Mouse (Mus musculus): ENCODE results near the gene Chmp2a. TPM values are rescaled to one million over a fixed set of nuclear protein-coding genes. Genes with fewer than 3 reads are reported as not detected.

Chmp2a gene
- polyA plus RNA-seq, 1 experiment from 2014 or later = 358 TPM

DNA sequence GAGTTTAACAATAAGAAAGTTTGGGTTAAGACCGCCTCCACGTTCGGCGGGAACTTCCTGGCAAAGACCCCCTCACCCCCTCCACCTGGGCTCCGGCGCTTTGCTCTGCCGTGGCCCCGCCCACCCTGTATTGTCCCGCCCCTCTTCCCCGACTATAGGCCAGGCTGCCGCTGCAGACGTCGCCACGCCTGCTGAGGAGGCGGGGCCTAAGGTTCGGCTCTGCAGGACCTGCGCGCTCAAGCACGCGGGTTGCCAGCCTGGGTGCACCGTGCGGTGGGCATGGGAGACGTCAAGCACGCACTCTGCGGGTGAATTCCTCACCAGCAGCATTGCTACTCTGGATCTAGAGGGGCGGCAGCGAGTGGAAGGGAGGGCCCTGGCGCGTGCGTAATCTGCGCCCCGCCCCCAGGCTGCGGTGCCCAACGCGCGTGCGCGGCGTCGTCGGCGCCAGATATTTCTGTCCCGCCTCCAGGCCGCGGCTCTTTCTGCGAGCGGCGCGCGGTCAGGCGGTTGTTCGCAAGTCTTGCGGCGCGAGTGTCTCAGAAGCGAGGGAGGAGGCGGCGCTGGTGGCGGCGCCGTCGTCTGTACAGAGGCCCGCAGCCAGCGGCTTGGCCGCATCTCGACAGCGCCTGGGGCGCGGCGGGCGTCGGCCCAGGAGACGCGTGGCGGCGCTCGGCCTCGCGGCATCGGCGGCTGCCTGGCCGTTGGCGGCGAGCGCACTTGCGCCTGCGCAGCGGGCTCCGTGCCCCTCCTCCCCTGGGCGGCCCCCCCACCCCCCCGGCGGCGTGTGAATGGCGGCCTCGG, 10.5 kb downstream of the Chmp2a start:
- under 1% methylated on average over 90 of the region's 95 CpGs for WGBS (ENCODE audit: missing documents)
- Histone ChIP-seq H3K4me3 (ENCODE audit: inconsistent target) (peak overlapping the region; percentile 37), H3K79me2 (ENCODE audit: inconsistent target) (peaks cover 33% of the 10 kb centered on the region), H3K27ac (peak overlapping the region; percentile 62), H3K36me3 (ENCODE audit: inconsistent target) (peaks cover 30% of the 10 kb centered on the region)

DNA sequence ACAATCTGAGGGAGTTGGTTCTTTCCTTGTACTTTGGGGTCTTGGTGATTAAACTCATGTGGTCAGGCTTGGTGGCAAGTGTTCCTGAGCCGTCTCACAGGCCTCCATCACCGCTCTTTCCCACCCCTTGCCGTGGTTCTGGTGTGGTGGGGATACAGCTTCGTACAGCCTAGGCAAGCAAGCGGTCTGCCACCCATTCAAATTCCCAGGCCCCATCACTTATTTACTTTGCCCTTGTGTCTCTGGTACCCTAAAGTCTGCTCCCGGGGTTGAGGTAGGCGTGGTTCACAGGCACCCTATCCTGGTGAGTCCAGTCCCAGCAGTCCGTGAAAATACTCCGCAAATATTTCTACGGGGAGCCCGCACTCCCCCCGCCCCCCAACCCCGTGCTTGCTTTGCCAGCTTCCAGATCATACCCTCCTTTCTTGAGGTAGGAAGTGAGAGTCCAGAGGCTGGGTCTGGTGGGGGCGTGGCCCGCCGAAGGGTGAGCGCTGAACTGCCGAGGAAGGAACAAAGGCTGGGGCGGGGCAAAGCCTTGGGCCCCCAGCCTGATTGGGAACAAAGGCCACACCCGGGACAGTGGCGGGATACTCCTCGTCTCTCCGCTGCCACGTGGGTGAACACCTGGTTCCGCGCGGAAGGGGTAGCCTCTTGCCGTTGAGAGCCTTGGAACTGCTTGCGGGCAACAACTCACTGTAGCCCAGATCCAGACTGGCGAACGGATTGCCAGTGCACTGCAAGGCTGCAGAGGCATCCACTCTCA, 11.7 kb downstream of the Chmp2a start:
- Histone ChIP-seq H3K79me2 (ENCODE audit: inconsistent target) (peaks cover 31% of the 10 kb centered on the region), H3K27ac (peak overlapping the region; percentile 62), H3K4me3 (ENCODE audit: inconsistent target) (peak overlapping the region; percentile 37), H3K36me3 (ENCODE audit: inconsistent target) (peaks cover 18% of the 10 kb centered on the region)
- WGBS (ENCODE audit: missing documents) = 7% methylated on average over 31 of the region's 31 CpGs

DNA sequence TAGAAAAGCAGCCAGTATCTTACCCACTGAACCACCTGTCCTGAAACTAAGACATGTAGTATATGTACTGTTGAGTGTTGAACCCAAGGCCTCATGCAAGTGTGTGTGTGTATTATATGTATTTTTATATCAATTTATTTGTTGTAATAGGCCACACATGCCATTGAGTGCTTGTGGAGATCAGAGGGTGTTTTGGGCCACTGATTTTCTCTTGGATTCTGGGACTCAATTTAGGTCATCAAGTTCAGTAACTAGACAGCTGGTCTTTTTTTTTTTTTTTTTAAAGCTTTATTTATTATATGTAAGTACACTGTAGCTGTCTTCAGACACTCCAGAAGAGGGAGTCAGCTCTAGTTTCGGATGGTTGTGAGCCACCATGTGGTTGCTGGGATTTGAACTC, 19.4 kb downstream of the Chmp2a start:
- no peak overlapping the region for H3K27ac ChIP-seq
- WGBS (ENCODE audit: missing documents) = 83% methylated on average over 1 of the region's 1 CpGs

DNA sequence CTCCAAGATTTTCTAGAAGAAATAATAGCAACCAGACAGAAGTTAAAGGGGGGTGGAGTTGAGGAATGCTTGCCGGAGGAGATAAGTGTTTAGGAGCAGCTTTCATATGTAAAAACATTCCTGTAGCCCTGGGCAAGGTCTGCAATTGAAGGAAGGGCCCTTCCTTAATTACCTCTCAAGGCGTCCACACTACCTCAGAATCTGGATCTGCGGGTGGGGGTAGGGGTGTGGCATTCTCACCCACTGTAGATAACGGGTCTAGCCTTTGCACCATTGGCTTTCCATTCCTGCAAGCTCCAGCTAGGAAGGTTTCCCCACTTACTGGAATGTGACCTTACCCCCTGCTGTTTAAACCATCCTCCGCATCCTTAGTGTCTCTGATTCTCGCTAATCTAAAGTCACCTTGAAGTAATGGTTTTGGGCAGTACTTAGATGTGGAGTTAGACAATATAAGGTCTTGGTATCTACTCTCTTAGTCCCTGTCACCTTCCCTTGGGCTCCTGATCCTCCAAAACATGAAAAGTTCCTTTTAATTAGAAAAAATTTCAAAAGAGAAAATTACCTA, 20.2 kb downstream of the Chmp2a start:
- H3K27ac ChIP-seq = no peak overlapping the region
- H3K4me3 ChIP-seq (ENCODE audit: inconsistent target) = no peak overlapping the region
- 91% methylated on average over 6 of the region's 6 CpGs for WGBS (ENCODE audit: missing documents)
- H3K36me3 ChIP-seq (ENCODE audit: inconsistent target) = no peaks in the 10 kb centered on the region
- no peaks in the 10 kb centered on the region for H3K79me2 ChIP-seq (ENCODE audit: inconsistent target)

More for the DNA sequence above, 19.4 kb downstream of the Chmp2a start:
- H3K4me3 ChIP-seq (ENCODE audit: inconsistent target) = no peak overlapping the region
- no peaks in the 10 kb centered on the region for H3K36me3 ChIP-seq (ENCODE audit: inconsistent target)
- no peaks in the 10 kb centered on the region for H3K79me2 ChIP-seq (ENCODE audit: inconsistent target)

DNA sequence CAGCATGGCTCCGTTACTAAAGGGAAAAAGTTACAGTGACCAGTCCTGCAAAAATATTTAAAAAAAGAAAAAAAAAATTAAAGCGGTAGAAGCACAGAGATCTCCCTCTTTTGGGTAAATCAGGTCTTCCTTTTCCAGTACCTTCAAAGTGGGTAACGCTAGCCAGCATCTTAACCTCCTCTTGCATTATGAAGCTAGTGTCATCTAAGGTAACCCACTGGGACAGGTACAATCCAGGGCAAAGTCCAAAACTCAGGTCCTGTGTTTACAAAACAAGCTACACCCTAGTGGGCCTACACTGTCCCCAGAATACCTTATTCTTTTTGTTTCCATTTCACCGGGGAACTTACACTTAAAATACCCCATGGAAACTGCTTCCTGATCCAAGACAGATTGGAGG, 20.9 kb downstream of the Chmp2a start:
- H3K4me3 ChIP-seq (ENCODE audit: inconsistent target) = no peak overlapping the region
- H3K27ac ChIP-seq = no peak overlapping the region
- H3K79me2 ChIP-seq (ENCODE audit: inconsistent target) = peaks cover 7% of the 10 kb centered on the region
- H3K36me3 ChIP-seq (ENCODE audit: inconsistent target) = no peaks in the 10 kb centered on the region
- 91% methylated on average over 4 of the region's 4 CpGs for WGBS (ENCODE audit: missing documents)

DNA sequence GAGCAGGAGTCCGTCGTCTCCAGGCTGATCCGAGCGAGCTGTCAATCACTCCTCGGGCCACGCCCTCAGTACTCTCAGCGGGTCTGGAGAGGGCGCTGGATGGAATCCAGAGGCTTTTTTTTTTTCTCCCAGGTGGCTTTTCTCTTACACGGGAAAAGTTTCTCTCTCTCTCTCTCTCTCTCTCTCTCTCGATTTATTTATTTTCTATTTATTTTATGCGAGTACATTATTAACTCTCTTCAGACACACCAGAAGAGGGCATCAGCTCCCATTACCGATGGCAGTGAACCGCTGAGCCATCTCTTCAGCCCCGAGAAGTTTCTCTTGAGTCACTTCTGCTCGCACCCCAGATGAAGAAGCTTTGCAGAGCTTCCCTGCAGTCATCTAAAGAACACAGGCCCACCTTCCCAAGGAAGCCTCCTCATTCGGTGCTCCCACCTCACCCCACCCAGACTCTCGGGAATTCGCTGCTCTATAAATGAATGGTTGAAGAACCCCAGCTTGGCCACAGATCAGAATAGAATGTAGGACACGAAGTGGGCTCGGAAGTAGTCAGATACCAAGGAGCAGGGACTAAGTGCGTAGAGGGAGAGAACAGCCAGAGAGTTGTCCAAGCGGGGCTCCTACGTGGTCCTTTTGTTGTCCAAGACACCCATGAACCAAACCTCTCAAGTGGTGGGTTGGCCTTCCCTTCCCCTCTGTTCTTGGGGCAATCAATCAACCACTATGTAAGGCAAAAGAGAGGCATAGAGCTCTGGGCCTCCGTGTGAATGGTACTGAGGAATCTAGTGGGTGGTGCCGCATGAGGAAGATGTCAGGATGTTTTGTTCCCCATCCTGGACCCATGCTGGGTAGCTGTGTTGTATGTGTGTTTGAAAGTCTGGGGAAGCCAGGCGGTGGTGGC, 24.4 kb downstream of the Chmp2a start, which contains the start of gene Zbtb45:
Gene Zbtb45 (minus strand): TSS at position 30 of the 904 bp plus-strand sequence.
- 22% methylated on average over 24 of the region's 26 CpGs for WGBS (ENCODE audit: missing documents)

DNA sequence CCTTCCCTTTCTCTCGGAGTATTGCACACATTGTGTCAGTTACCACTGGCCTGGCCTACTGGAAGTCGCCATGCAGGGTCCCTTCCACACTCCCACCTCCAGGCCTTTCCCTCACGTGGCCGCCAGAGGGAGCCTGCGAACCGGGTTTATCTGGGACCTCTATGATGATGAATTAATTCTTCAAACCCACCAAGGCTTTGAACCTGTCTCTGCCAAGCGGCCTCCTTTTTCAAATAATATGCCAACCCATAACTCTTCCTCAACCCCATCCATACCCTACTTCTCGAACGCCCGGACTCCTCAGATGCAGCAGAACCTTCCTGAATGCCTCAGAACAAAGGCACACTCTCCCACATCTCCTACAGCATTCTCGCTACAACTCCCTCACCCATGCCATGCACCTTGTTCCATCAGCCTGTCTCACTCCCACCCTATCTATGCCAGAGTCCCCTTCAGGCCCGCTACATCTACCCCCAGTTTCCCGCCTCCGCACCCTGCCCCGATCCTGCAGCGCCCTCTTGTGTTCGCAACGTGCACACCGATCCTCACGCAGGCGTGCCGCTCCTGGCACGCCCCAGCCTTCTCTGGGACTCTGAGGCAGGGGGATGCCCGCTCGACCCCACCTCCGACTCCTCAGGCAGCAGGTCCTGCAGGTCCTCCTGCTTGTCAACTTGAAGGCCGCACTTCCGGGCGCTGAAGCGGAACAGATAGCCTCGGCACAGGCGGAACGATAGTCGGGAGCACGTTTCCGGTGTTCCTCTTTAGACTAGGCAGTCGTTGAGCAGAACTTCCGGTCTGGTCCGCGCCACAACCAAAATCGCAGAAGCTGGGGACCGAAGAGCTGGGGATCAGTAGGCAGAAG, 25.2 kb downstream of the Chmp2a start:
- Histone ChIP-seq H3K4me3 (ENCODE audit: inconsistent target) (peak overlapping the region; percentile 93), H3K27ac (peak overlapping the region; percentile 73), H3K36me3 (ENCODE audit: inconsistent target) (peaks cover 17% of the 10 kb centered on the region), H3K79me2 (ENCODE audit: inconsistent target) (peaks cover 26% of the 10 kb centered on the region)
- under 1% methylated on average over 41 of the region's 42 CpGs for WGBS (ENCODE audit: missing documents)

More for the DNA sequence above, 24.4 kb downstream of the Chmp2a start, which contains the start of gene Zbtb45:
- Histone ChIP-seq H3K27ac (peak within 1 kb of the TSS; percentile 73), H3K4me3 (ENCODE audit: inconsistent target) (peak within 1 kb of the TSS; percentile 93), H3K36me3 (ENCODE audit: inconsistent target) (peaks cover 17% of the 10 kb centered on the region; the same call in 1 of the 2 replicates), H3K79me2 (ENCODE audit: inconsistent target) (peaks cover 26% of the 10 kb centered on the region)

DNA sequence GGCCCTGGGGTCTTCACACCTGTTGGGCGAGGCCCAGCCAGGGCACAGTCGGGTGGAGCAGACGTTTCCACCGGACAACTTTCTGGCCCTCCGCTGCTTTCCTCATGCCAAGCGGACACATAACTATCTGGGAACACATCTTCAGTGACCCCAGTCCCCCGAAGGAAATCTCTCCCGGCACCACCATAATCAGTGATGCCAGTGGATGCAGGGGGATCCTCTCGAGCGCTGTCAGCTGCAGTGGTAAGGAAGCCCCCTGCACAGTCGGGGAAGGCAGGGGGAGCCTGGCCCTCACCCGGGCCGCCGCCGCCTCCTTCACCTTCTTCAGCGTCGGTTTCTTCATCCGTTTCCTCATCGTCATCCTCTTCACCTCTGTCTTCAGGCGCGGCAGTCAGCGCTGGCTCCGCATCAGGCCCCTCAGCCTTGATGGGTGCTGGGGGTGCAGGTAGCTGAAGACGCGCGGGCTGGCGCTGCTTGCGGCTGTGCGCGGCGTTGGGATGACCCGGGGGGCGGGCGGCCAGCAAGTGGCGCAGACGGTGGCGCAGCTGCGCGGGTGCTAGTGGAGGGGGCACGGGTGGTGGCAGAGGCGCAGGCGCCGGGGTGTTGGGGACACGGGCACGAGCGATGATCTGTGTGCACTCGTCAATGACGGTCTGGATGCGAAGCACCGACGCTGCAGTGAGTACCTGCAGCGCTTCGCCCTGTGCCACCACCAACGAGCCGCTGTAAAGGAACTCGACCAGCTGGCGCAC, 27.1 kb downstream of the Chmp2a start:
- H3K36me3 ChIP-seq (ENCODE audit: inconsistent target) = peaks cover 17% of the 10 kb centered on the region
- no peak overlapping the region for H3K4me3 ChIP-seq (ENCODE audit: inconsistent target)
- H3K79me2 ChIP-seq (ENCODE audit: inconsistent target) = peaks cover 26% of the 10 kb centered on the region
- H3K27ac ChIP-seq = no peak overlapping the region
- WGBS (ENCODE audit: missing documents) = 92% methylated on average over 40 of the region's 57 CpGs

DNA sequence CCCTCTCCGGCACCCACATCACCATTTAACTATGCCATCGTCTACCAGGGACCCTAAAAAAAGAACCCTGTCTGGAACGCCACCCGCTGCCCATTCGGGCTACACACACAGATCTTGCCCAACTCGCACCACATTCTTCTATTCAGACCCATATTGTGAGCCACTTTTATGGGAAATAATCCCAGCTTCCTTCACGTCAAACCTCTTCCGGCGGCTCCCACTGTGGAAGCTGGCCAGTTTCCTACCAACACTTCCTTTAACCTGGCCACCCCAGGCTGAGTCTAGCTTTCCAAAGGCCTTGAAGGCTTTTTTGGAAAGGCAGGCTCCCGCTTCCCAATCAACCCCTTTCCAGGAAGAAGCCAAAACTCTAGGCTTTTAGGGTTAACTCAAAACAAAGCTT, 28.1 kb downstream of the Chmp2a start:
- Histone ChIP-seq H3K36me3 (ENCODE audit: inconsistent target) (peaks cover 17% of the 10 kb centered on the region), H3K4me3 (ENCODE audit: inconsistent target) (no peak overlapping the region), H3K27ac (no peak overlapping the region), H3K79me2 (ENCODE audit: inconsistent target) (peaks cover 26% of the 10 kb centered on the region)
- WGBS (ENCODE audit: missing documents) = 93% methylated on average over 10 of the region's 10 CpGs

DNA sequence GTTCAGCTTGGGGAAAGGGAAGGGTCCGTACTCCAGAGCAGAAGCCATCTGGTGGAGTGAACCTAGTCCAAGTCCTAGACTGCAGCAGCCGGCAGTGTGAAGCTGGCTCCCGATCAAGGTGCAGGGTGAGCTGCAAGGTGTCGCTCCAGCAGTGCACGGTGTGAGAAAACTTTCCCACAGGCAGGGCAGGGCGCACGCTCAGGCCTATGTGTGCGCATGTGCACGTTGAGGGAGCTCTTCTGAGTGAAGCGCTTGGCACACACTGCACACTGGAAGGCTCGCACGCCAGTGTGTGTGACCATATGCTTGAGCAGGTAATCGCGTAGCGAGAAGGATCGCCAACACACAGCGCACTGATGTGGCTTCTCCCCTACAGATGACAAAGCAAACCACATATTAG, 28.6 kb downstream of the Chmp2a start:
- Histone ChIP-seq H3K79me2 (ENCODE audit: inconsistent target) (peaks cover 26% of the 10 kb centered on the region), H3K27ac (no peak overlapping the region), H3K4me3 (ENCODE audit: inconsistent target) (no peak overlapping the region), H3K36me3 (ENCODE audit: inconsistent target) (peaks cover 17% of the 10 kb centered on the region)
- 95% methylated on average over 17 of the region's 17 CpGs for WGBS (ENCODE audit: missing documents)

DNA sequence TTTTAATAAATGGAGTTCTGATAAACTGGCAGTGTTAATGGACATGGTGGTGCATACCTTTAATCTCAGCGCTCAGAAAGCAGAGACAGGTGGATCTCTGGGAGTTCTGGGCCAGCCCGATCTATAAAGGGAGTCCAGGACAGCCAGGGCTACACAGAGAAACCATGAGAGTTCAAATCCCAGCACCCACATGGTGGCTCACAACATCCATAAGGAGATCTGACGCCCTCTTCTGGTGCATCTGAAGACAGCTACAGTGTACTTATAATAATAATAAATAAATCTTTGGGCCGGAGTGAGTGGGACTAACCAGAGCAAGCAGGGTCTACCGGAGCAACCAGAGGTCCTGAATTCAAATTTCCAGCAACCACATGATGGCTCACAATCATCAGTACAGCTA, 31.2 kb downstream of the Chmp2a start:
- 93% methylated on average over 5 of the region's 5 CpGs for WGBS (ENCODE audit: missing documents)
- Histone ChIP-seq H3K27ac (no peak overlapping the region), H3K79me2 (ENCODE audit: inconsistent target) (peaks cover 16% of the 10 kb centered on the region), H3K36me3 (ENCODE audit: inconsistent target) (peaks cover 17% of the 10 kb centered on the region), H3K4me3 (ENCODE audit: inconsistent target) (no peak overlapping the region)

DNA sequence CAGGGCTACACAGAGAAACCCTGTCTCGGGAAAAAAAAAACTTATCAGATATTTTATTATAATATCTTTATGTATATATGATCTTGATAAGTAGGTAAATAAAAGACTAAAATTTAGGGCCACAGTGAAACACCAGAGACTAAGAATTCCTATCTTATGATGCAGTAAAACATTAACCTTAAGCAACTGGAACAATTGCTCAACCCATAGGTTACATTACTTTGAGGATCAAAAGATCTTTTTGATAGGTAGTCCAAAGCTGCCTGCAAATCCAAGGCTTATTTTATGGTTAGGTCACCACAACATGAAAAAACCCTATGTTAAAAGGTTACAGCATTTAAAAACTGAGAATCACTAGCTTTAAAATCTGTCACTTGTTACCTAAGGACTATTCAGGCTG, 33.0 kb downstream of the Chmp2a start:
- no peak overlapping the region for H3K27ac ChIP-seq
- peaks cover 2% of the 10 kb centered on the region; the same call in 1 of the 2 replicates for H3K79me2 ChIP-seq (ENCODE audit: inconsistent target)
- H3K36me3 ChIP-seq (ENCODE audit: inconsistent target) = peaks cover 12% of the 10 kb centered on the region
- no peak overlapping the region for H3K4me3 ChIP-seq (ENCODE audit: inconsistent target)
- 86% methylated on average over 1 of the region's 1 CpGs for WGBS (ENCODE audit: missing documents)

DNA sequence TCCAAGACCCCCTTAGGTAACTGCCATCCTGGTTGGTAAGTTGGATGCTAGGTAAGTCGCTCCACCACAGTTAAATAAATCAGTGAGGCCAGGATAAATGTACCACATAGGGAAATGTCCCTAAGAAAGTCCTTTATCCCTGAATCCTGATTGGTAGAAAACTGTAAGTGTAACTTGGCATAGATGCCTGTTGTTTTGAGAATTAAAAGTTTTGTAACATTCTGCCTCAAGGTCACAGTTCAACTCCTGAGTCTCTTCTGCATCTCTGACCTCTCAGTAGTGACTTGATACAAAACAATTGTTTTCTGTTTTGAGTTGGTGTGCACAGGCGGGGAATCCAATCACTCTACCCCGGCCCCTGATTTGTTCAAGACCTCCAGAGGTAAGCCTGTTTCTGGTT, 35.8 kb downstream of the Chmp2a start, which contains the start of gene Trim28:
Gene Trim28 (plus strand): TSS at position 264 of the 400 bp plus-strand sequence.
- no peak within 1 kb of the TSS for H3K4me3 ChIP-seq (ENCODE audit: inconsistent target)
- H3K27ac ChIP-seq = no peak within 1 kb of the TSS
- H3K79me2 ChIP-seq (ENCODE audit: inconsistent target) = no peaks in the 10 kb centered on the region
- no peaks in the 10 kb centered on the region for H3K36me3 ChIP-seq (ENCODE audit: inconsistent target)
- WGBS (ENCODE audit: missing documents) = 98% methylated on average over 3 of the region's 3 CpGs

Measured in macrophage (primary cell).